ENCODE assay signal across 31 mouse cellular contexts in the genomic region with DNA sequence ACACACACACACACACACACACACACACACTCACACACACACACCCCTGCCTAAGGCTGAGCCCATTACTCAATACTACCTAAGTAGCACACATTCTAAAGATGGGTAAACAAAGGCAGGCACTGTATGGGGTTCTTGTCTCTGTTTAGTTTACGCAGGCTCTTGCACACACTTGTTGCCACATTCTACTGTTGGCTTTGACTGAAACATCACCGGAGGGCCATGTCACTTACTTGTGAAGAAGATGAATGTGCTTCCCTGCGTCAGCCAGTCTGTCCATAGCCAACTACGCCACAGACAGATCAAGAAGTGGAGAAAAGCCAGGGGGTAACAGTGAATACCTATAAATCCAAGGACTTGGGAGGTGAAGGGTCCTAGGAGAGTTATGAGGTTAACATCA. TPM values are rescaled to one million over a fixed set of nuclear protein-coding genes. Genes with fewer than 3 reads are reported as not detected.
"Had no signal": no experiment of that assay in that cellular context is flagged by ENCODE, and none has a peak within 500 bp of the region (broad histone marks: within the 10 kb centered on the region; RNA-seq: fewer than 3 reads in every experiment).

No protein-coding gene starts in this region.

- H3K4me2 ChIP-seq: limb, embryonic 12.5 days; limb, embryonic 13.5 days; limb, embryonic 15.5 days; liver, embryonic 12.5 days; liver, embryonic 13.5 days; liver, embryonic 15.5 days; lung, embryonic 14.5 days; lung, embryonic 15.5 days; midbrain, embryonic 11.5 days; midbrain, embryonic 12.5 days; midbrain, embryonic 13.5 days; midbrain, embryonic 15.5 days; neural tube, embryonic 12.5 days had no signal

- H3K9ac ChIP-seq: limb, embryonic 12.5 days; limb, embryonic 13.5 days; limb, embryonic 15.5 days; liver, embryonic 12.5 days; liver, embryonic 13.5 days; liver, embryonic 14.5 days; liver, embryonic 15.5 days; liver, postnatal 0 days; lung, embryonic 14.5 days; lung, embryonic 15.5 days; midbrain, embryonic 12.5 days; midbrain, embryonic 13.5 days; midbrain, embryonic 15.5 days; neural tube, embryonic 12.5 days had no signal

- H3K36me3 ChIP-seq: limb, embryonic 10.5 days; limb, embryonic 12.5 days; limb, embryonic 13.5 days; limb, embryonic 15.5 days; liver, embryonic 12.5 days; liver, embryonic 13.5 days; liver, embryonic 15.5 days; lung, embryonic 15.5 days; midbrain, embryonic 10.5 days; midbrain, embryonic 12.5 days; midbrain, embryonic 13.5 days; midbrain, embryonic 15.5 days; neural tube, embryonic 12.5 days had no signal

- DNase-seq: left cerebral cortex, postnatal 4 days; liver; liver, embryonic 13.5 days; liver, postnatal 0 days; lung, adult 18-20 months; lung, adult 2 months; lung, embryonic 14.5 days; lung, postnatal 10 days; lung, postnatal 14 days; lung, postnatal 36 days; lung, postnatal 4 days; midbrain, embryonic 14.5 days had no signal

- H3K9me3 ChIP-seq: limb, embryonic 10.5 days; limb, embryonic 12.5 days; limb, embryonic 13.5 days; limb, embryonic 15.5 days; liver, embryonic 12.5 days; liver, embryonic 13.5 days; liver, embryonic 15.5 days; lung, embryonic 15.5 days; midbrain, embryonic 10.5 days; midbrain, embryonic 12.5 days; midbrain, embryonic 13.5 days; midbrain, embryonic 15.5 days; neural tube, embryonic 12.5 days had no signal

- H3K4me1 ChIP-seq: limb, embryonic 10.5 days; limb, embryonic 12.5 days; limb, embryonic 15.5 days; liver, embryonic 12.5 days; liver, embryonic 13.5 days; liver, embryonic 15.5 days; lung, embryonic 15.5 days; megakaryocyte, embryonic 14.5 days; midbrain, embryonic 10.5 days; midbrain, embryonic 12.5 days; midbrain, embryonic 13.5 days; midbrain, embryonic 15.5 days; neural tube, embryonic 12.5 days had no signal

- H3K27ac ChIP-seq: limb, embryonic 10.5 days; limb, embryonic 12.5 days; limb, embryonic 13.5 days; limb, embryonic 15.5 days; liver, embryonic 12.5 days; liver, embryonic 13.5 days; liver, embryonic 14.5 days; liver, embryonic 15.5 days; lung, embryonic 15.5 days; macrophage; midbrain, embryonic 10.5 days; midbrain, embryonic 12.5 days; midbrain, embryonic 13.5 days; midbrain, embryonic 15.5 days; neural tube, embryonic 12.5 days had no signal

- ATAC-seq: liver, embryonic 12.5 days; liver, postnatal 0 days; lung, postnatal 0 days; midbrain, embryonic 13.5 days; midbrain, embryonic 15.5 days; midbrain, embryonic 16.5 days had no signal

- H3K4me3 ChIP-seq: limb, embryonic 10.5 days; limb, embryonic 12.5 days; limb, embryonic 13.5 days; limb, embryonic 15.5 days; liver, embryonic 12.5 days; liver, embryonic 13.5 days; liver, embryonic 15.5 days; lung, embryonic 15.5 days; megakaryocyte, embryonic 14.5 days; midbrain, embryonic 10.5 days; midbrain, embryonic 12.5 days; midbrain, embryonic 13.5 days; midbrain, embryonic 15.5 days; myocyte; neural tube, embryonic 12.5 days had no signal

- H3K27me3 ChIP-seq: limb, embryonic 13.5 days; limb, embryonic 15.5 days; liver, embryonic 12.5 days; liver, embryonic 13.5 days; liver, embryonic 15.5 days; lung, embryonic 15.5 days; megakaryocyte, embryonic 14.5 days; midbrain, embryonic 12.5 days; midbrain, embryonic 13.5 days; midbrain, embryonic 15.5 days; neural tube, embryonic 12.5 days had no signal

RNA-seq across cellular contexts. Expression of gene Nudt7, which starts 45.4 kb away (rescaled TPM):
- polyA plus RNA-seq: myocyte had no signal
